In the genomic region with DNA sequence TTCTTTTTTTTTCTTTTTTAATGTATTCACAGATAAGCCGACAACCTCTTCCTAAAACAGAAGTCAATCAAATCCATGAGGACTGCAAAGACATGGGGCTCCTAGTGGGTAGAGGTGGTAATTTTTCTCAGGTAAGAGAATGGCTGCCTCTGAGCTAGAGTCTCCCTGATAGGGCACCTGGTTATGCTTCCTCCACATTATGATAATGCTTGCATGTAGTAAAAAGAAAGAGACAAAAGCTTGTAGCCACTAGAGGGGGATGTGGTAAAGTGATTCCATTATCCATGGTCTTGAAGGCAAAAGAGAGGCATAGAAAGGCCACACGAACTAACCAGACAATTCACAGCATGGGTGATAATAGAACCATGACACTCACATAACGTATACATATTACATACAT, we compare ENCODE assay signal across 8 mouse cellular contexts. TPM values are rescaled to one million over a fixed set of nuclear protein-coding genes. Genes with fewer than 3 reads are reported as not detected.
DNase-seq lines count a peak whose midpoint lies in the region; ATAC-seq and TF ChIP-seq lines count a peak whose summit lies in the region.
"Had no signal": no experiment of that assay in that cellular context is flagged by ENCODE, and none has a peak within 500 bp of the region (broad histone marks: within the 10 kb centered on the region; RNA-seq: fewer than 3 reads in every experiment).

No protein-coding gene starts in this region.

- no peaks in the 10 kb centered on the region for H3K9me3 ChIP-seq in limb, embryonic 14.5 days (ENCODE audit: control insufficient read depth, low read length)
- H3K9me3 ChIP-seq in limb, embryonic 10.5 days (replicated peaks) = no peaks in the 10 kb centered on the region
- no peaks in the 10 kb centered on the region for H3K9me3 ChIP-seq in forebrain, embryonic 13.5 days (replicated peaks)
- H3K9me3 ChIP-seq: embryonic facial prominence, embryonic 15.5 days had no signal

- H3K4me2 ChIP-seq in limb, embryonic 14.5 days (replicated peaks; ENCODE audit: low read depth, low read length, severe bottlenecking) = no peak overlapping the region
- no peak overlapping the region for H3K4me2 ChIP-seq in forebrain, embryonic 13.5 days
- H3K4me2 ChIP-seq: embryonic facial prominence, embryonic 15.5 days had no signal

- no peak overlapping the region for H3K9ac ChIP-seq in limb, embryonic 14.5 days (ENCODE audit: low read depth, low read length, severe bottlenecking)
- H3K9ac ChIP-seq in forebrain, embryonic 13.5 days = no peak overlapping the region
- H3K9ac ChIP-seq: embryonic facial prominence, embryonic 15.5 days had no signal

- H3K4me1 ChIP-seq in limb, embryonic 14.5 days (ENCODE audit: control insufficient read depth, insufficient read depth, low read length) = no peaks in the 10 kb centered on the region
- no peaks in the 10 kb centered on the region for H3K4me1 ChIP-seq in limb, embryonic 10.5 days
- H3K4me1 ChIP-seq in forebrain, embryonic 13.5 days = no peaks in the 10 kb centered on the region
- H3K4me1 ChIP-seq: embryonic facial prominence, embryonic 15.5 days had no signal

- DNase-seq in limb, embryonic 14.5 days (ENCODE audit: low spot score) = peak; percentile 5
- no peak for DNase-seq in limb, embryonic 10.5 days (ENCODE audit: low spot score)
- DNase-seq in brain, embryonic 14.5 days (ENCODE audit: low read depth) = peak; percentile 63
- DNase-seq in ovary, postnatal 36 days (ENCODE audit: low spot score) = no peak
- no peak for DNase-seq in frontal cortex, postnatal 10 days (ENCODE audit: low spot score in 2 of 2)

- no peak overlapping the region for H3K4me3 ChIP-seq in limb, embryonic 14.5 days (replicated peaks; ENCODE audit: low read length)
- no peak overlapping the region for H3K4me3 ChIP-seq in limb, embryonic 10.5 days
- no peak overlapping the region for H3K4me3 ChIP-seq in forebrain, embryonic 13.5 days
- H3K4me3 ChIP-seq: embryonic facial prominence, embryonic 15.5 days had no signal

- no peak for TF ChIP-seq POLR2A in limb, embryonic 14.5 days (IDR thresholded peaks at IDR 0.05; ENCODE audit: borderline replicate concordance, extremely low read depth, insufficient read depth, insufficient read length)
- TF ChIP-seq POLR2A in brain, embryonic 14.5 days (IDR thresholded peaks at IDR 0.05; ENCODE audit: borderline replicate concordance, extremely low read depth, insufficient read depth, insufficient read length, poor library complexity, severe bottlenecking) = no peak

- no peaks in the 10 kb centered on the region for H3K27me3 ChIP-seq in limb, embryonic 14.5 days (ENCODE audit: control insufficient read depth, insufficient read depth, low read length)
- no peaks in the 10 kb centered on the region for H3K27me3 ChIP-seq in limb, embryonic 10.5 days (ENCODE audit: low read depth, poor library complexity, severe bottlenecking)
- no peaks in the 10 kb centered on the region for H3K27me3 ChIP-seq in forebrain, embryonic 13.5 days
- H3K27me3 ChIP-seq: embryonic facial prominence, embryonic 15.5 days had no signal

- peak; percentile 4; the same call in 1 of the 2 replicates for TF ChIP-seq CTCF in brain, embryonic 14.5 days (IDR thresholded peaks at IDR 0.05; ENCODE audit: borderline replicate concordance, extremely low read depth, insufficient read depth, insufficient read length)

- 60% methylated on average over 3 of the region's 3 CpGs for WGBS in limb, embryonic 14.5 days
- 66% methylated on average over 3 of the region's 3 CpGs for WGBS in limb, embryonic 10.5 days
- 47% methylated on average over 3 of the region's 3 CpGs for WGBS in forebrain, embryonic 13.5 days

- ATAC-seq in limb, embryonic 14.5 days (ENCODE audit: low FRiP score, low read depth) = no peak
- ATAC-seq in forebrain, embryonic 13.5 days = peak; percentile 77
- peak; percentile 58; the same call in 1 of the 2 replicates for ATAC-seq in megakaryocyte progenitor cell, adult 5-6 weeks (replicated peaks; ENCODE audit: poor library complexity)

- H3K27ac ChIP-seq in limb, embryonic 14.5 days (replicated peaks; ENCODE audit: low read depth, low read length) = no peak overlapping the region
- no peak overlapping the region for H3K27ac ChIP-seq in limb, embryonic 10.5 days
- H3K27ac ChIP-seq in forebrain, embryonic 13.5 days = no peak overlapping the region
- H3K27ac ChIP-seq: embryonic facial prominence, embryonic 15.5 days had no signal

- no peaks in the 10 kb centered on the region for H3K36me3 ChIP-seq in limb, embryonic 14.5 days (ENCODE audit: control insufficient read depth, insufficient read depth, low read length)
- no peaks in the 10 kb centered on the region for H3K36me3 ChIP-seq in limb, embryonic 10.5 days
- no peaks in the 10 kb centered on the region for H3K36me3 ChIP-seq in forebrain, embryonic 13.5 days (ENCODE audit: poor library complexity, severe bottlenecking)
- H3K36me3 ChIP-seq: embryonic facial prominence, embryonic 15.5 days had no signal

RNA-seq across cellular contexts. Expression of a gene that starts 42.1 kb away (rescaled TPM):
- polyA plus RNA-seq in limb, embryonic 14.5 days (2012; rRNA removed) = not detected in 2 replicates
- polyA plus RNA-seq in limb, embryonic 14.5 days (2014; fragmentation: Nextera tagmentation; extraction: Ambion mirVana) = not detected in 2 replicates
- not detected in 2 replicates for polyA plus RNA-seq in limb, embryonic 10.5 days (2016; fragmentation: Nextera tagmentation; extraction: Ambion mirVana)
- polyA plus RNA-seq in brain, embryonic 14.5 days (2012; rRNA removed) = not detected in 2 replicates
- not detected in 2 replicates for polyA plus RNA-seq in forebrain, embryonic 13.5 days (2015; fragmentation: Nextera tagmentation; extraction: Ambion mirVana)
- not detected in 2 replicates for total RNA-seq in megakaryocyte progenitor cell, adult 5-6 weeks (2015)
- total RNA-seq in megakaryocyte progenitor cell, adult 5-6 weeks (2017) = not detected in 2 replicates
- polyA plus RNA-seq: embryonic facial prominence, embryonic 15.5 days had no signal

Comparison
In these comparisons a context has a peak if more than half of its experiments do, and no peak if none do; other contexts are left out.
1. DNase-seq: peak in limb, embryonic 14.5 days (single experiment) and brain, embryonic 14.5 days (single experiment); none in limb, embryonic 10.5 days (single experiment), ovary, postnatal 36 days (single experiment) and frontal cortex, postnatal 10 days (0 of 2).